Mouse (Mus musculus): ENCODE data around the gene Mthfd1.
"Not testable (repeated sequence)": the region's sequence is repeated elsewhere in the genome, so short reads cannot be mapped to it uniquely, and the experiment has no call there.

Gene Mthfd1

GRCm38 (mm10) chr12:76254725-76255498 lies at the start of gene Mthfd1:
TSS of gene Mthfd1 (plus strand) at chr12:76255298.
- DNase-seq (ENCODE audit: low read depth) = peak; percentile 87

- no peak for DNase-seq (ENCODE audit: low read depth)
These were observed 45.6 kb upstream of the Mthfd1 start for GRCm38 (mm10) chr12:76209429-76209974.

GRCm38 (mm10) chr12:76215121-76215520 lies 40.0 kb upstream of the Mthfd1 start:
- no peak for DNase-seq (ENCODE audit: low read depth)

GRCm38 (mm10) chr12:76216716-76217115 lies 38.4 kb upstream of the Mthfd1 start:
- no peak for DNase-seq (ENCODE audit: low read depth)

- DNase-seq (ENCODE audit: low read depth) = not testable (repeated sequence)
These were observed 33.0 kb upstream of the Mthfd1 start for GRCm38 (mm10) chr12:76222104-76222503.

GRCm38 (mm10) chr12:76230644-76231043 lies 24.5 kb upstream of the Mthfd1 start:
- DNase-seq (ENCODE audit: low read depth) = no peak

- DNase-seq (ENCODE audit: low read depth) = no peak
These were observed 19.8 kb upstream of the Mthfd1 start for GRCm38 (mm10) chr12:76235253-76235652.

- DNase-seq (ENCODE audit: low read depth) = no peak
These were observed 15.8 kb upstream of the Mthfd1 start for GRCm38 (mm10) chr12:76239145-76239838.

GRCm38 (mm10) chr12:76239839-76240571 lies 15.1 kb upstream of the Mthfd1 start:
- no peak for DNase-seq (ENCODE audit: low read depth)

- no peak for DNase-seq (ENCODE audit: low read depth)
These were observed 14.4 kb upstream of the Mthfd1 start for GRCm38 (mm10) chr12:76240670-76241069.

- no peak for DNase-seq (ENCODE audit: low read depth)
These were observed 14.0 kb upstream of the Mthfd1 start for GRCm38 (mm10) chr12:76241084-76241483.

GRCm38 (mm10) chr12:76241833-76242232 lies 13.3 kb upstream of the Mthfd1 start:
- DNase-seq (ENCODE audit: low read depth) = no peak

- no peak for DNase-seq (ENCODE audit: low read depth)
These were observed 10.1 kb upstream of the Mthfd1 start for GRCm38 (mm10) chr12:76244981-76245380.

GRCm38 (mm10) chr12:76246646-76247045 lies 8.5 kb upstream of the Mthfd1 start, which contains the start of gene Tex21:
TSS of gene Tex21 (minus strand) at chr12:76246746.
- DNase-seq (ENCODE audit: low read depth) = no peak

- no peak for DNase-seq (ENCODE audit: low read depth)
These were observed 2.0 kb upstream of the Mthfd1 start for GRCm38 (mm10) chr12:76253090-76253489.

GRCm38 (mm10) chr12:76253591-76253990 lies 1.5 kb upstream of the Mthfd1 start:
- no peak for DNase-seq (ENCODE audit: low read depth)

GRCm38 (mm10) chr12:76253991-76254390 lies 1.1 kb upstream of the Mthfd1 start:
- DNase-seq (ENCODE audit: low read depth) = no peak

GRCm38 (mm10) chr12:76255499-76255875 lies 389 bp downstream of the Mthfd1 start:
- no peak for DNase-seq (ENCODE audit: low read depth)

GRCm38 (mm10) chr12:76256114-76256843 lies 1.2 kb downstream of the Mthfd1 start:
- DNase-seq (ENCODE audit: low read depth) = no peak

GRCm38 (mm10) chr12:76260673-76261072 lies 5.6 kb downstream of the Mthfd1 start:
- no peak for DNase-seq (ENCODE audit: low read depth)

GRCm38 (mm10) chr12:76261556-76261955 lies 6.5 kb downstream of the Mthfd1 start:
- DNase-seq (ENCODE audit: low read depth) = no peak

- DNase-seq (ENCODE audit: low read depth) = no peak
These were observed 7.8 kb downstream of the Mthfd1 start for GRCm38 (mm10) chr12:76262918-76263317.
